Mouse (Mus musculus) liver, embryonic 12.5 days (tissue): ENCODE results near the gene Olfr45. TPM values are rescaled to one million over a fixed set of nuclear protein-coding genes. Genes with fewer than 3 reads are reported as not detected.
"Not testable (repeated sequence)": the region's sequence is repeated elsewhere in the genome, so short reads cannot be mapped to it uniquely, and the experiment has no call there.

Experiments
- ATAC-seq: fragments of 200-750 bp; cut with Nextera tagmentation; 2 replicates; pipeline ENCODE4 v1.8.0; 2017; ENCODE audit warnings: moderate number of reproducible peaks, mild to moderate bottlenecking, moderate library complexity
- H3K27ac ChIP-seq: fragments of 300-500 bp; sonication (generic); 2 replicates; pipeline ENCODE4 v1.5.1; 2016; ENCODE audit warnings: mild to moderate bottlenecking
- H3K27me3 ChIP-seq: fragments of 300-500 bp; sonication (generic); replicated peaks from 2 replicates; pipeline ENCODE4 v1.6.1; 2016; ENCODE audit warnings: mild to moderate bottlenecking, moderate library complexity
- H3K36me3 ChIP-seq: fragments of 300-500 bp; sonication (generic); 2 replicates; pipeline ENCODE4 v1.6.1; 2016; ENCODE audit warnings: mild to moderate bottlenecking, moderate library complexity
- H3K4me1 ChIP-seq: fragments of 300-500 bp; sonication (generic); 2 replicates; pipeline ENCODE4 v1.6.1; 2016
- H3K4me2 ChIP-seq: fragments of 300-500 bp; sonication (generic); 2 replicates; pipeline ENCODE4 v1.6.1; 2016; ENCODE audit warnings: mild to moderate bottlenecking, moderate library complexity
- H3K4me3 ChIP-seq: fragments of 300-500 bp; sonication (generic); 2 replicates; pipeline ENCODE4 v1.5.1; 2016; ENCODE audit warnings: mild to moderate bottlenecking, moderate library complexity
- H3K9ac ChIP-seq: fragments of 300-500 bp; sonication (generic); 2 replicates; pipeline ENCODE4 v1.6.1; 2016; ENCODE audit warnings: mild to moderate bottlenecking, moderate library complexity
- H3K9me3 ChIP-seq: fragments of 300-500 bp; sonication (generic); replicated peaks from 2 replicates; pipeline ENCODE4 v1.6.1; 2016; ENCODE audit warnings: mild to moderate bottlenecking, moderate library complexity
- WGBS: fragments of 180-500 bp; shearing (Covaris S2); methylation state at CpG from one replicate; pipeline ENCODE4 v1.1.7; 2016; ENCODE audit not compliant: insufficient replicate concordance; 5-methylcytosine and 5-hydroxymethylcytosine counted together
- polyA plus RNA-seq: library from polyadenylated mRNA; unstranded; fragments of >200 nt; fragmentation: Nextera tagmentation; extraction: Ambion mirVana; gene quantifications from 2 replicates; pipeline ENCODE4 v1.2.1, GENCODE M21; 2016

Gene Olfr45
- polyA plus RNA-seq, result not detected in 2 replicates

DNA sequence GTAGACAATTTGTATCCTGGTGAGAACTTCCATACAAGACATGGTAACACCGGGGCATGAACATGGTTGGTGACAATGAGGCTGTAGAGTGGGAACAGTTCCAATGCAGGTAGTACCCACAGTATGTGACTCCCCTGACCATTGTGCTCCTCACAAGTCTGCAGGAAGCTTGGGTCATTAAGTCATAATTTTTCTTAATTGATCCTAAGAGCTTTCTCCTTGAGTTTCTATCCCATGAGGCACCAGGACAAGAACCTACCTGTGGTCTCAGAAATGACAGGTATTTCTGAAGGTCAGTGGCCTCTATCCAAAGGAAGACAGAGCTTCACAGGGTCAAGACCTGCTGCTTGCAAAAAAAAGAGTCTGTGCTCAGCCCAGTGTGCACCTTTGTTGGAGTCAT, at the start of gene Olfr45:
TSS of gene Olfr45 (plus strand) at position 301 of the 400 bp plus-strand sequence.
- WGBS, result 64% methylated on average over 1 of the region's 1 CpGs

DNA sequence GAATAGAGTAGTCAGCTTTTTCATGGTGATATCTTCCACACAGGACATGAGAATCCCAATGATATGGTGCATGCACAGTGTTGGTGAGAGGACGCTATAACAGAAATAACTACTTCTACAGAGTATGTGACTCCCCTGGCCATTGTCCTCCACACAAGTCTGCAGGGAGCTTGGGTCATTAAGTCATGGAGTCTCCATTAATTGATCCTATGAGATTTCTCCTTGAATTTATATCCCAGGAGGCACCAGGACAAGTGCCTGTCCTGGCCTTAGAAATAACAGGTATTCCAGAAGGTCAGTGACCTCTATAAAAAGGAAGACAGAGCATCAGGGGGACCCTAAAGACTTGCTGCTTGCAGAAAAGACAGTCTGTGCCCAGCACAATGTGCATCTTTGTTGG, 35.6 kb upstream of the Olfr45 start, which contains the start of gene Olfr53:
TSS of gene Olfr53 (plus strand) at position 301 of the 400 bp plus-strand sequence.
- Histone ChIP-seq H3K9ac (no peak within 1 kb of the TSS), H3K36me3 (no peaks in the 10 kb centered on the region), H3K4me3 (no peak within 1 kb of the TSS), H3K27ac (no peak within 1 kb of the TSS), H3K4me1 (no peaks in the 10 kb centered on the region), H3K9me3 (no peaks in the 10 kb centered on the region), H3K4me2 (no peak within 1 kb of the TSS), H3K27me3 (no peaks in the 10 kb centered on the region)
- 66% methylated on average over 1 of the region's 1 CpGs for WGBS
- ATAC-seq, result no peak

More for the DNA sequence above, at the start of gene Olfr45:
- Histone ChIP-seq H3K9ac (no peak within 1 kb of the TSS), H3K4me1 (no peaks in the 10 kb centered on the region), H3K4me3 (no peak within 1 kb of the TSS), H3K36me3 (no peaks in the 10 kb centered on the region), H3K27ac (no peak within 1 kb of the TSS), H3K27me3 (no peaks in the 10 kb centered on the region), H3K9me3 (no peaks in the 10 kb centered on the region; the same call in 1 of the 2 replicates), H3K4me2 (no peak within 1 kb of the TSS)
- no peak for ATAC-seq

DNA sequence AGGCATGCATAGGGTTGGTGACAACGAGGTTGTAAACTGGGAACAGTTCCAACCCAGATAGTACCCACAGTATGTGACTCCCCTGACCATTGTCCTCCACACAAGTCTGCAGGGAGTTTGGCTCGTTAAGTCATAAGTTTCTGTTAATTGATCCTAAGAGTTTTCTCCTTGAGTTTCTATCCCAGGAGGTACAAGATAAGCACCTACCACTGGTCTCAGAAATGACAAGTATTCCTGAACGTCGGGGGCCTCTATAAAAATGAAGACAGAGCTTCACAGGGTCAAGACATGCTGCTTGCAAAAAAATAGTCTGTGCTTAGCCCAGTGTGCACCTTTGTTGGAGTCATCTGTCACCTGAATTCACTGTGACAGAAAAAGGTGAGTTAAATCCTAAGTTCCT, 22.1 kb upstream of the Olfr45 start, which contains the start of gene Olfr539:
TSS of gene Olfr539 (plus strand) at position 301 of the 400 bp plus-strand sequence.
- Histone ChIP-seq H3K9me3 (no peaks in the 10 kb centered on the region), H3K27me3 (no peaks in the 10 kb centered on the region), H3K36me3 (no peaks in the 10 kb centered on the region), H3K4me3 (no peak within 1 kb of the TSS), H3K9ac (no peak within 1 kb of the TSS), H3K27ac (no peak within 1 kb of the TSS), H3K4me2 (no peak within 1 kb of the TSS), H3K4me1 (no peaks in the 10 kb centered on the region)
- no peak for ATAC-seq
- 51% methylated on average over 4 of the region's 4 CpGs for WGBS

GRCm38 (mm10) chr7:140670693-140671092, 11.1 kb upstream of the Olfr45 start:
- H3K4me3 ChIP-seq, H3K9me3 ChIP-seq, H3K4me2 ChIP-seq, H3K27ac ChIP-seq, H3K4me1 ChIP-seq, H3K27me3 ChIP-seq, ATAC-seq, H3K9ac ChIP-seq, H3K36me3 ChIP-seq: not testable (repeated sequence)
- WGBS, result 60% methylated on average over 3 of the region's 3 CpGs

DNA sequence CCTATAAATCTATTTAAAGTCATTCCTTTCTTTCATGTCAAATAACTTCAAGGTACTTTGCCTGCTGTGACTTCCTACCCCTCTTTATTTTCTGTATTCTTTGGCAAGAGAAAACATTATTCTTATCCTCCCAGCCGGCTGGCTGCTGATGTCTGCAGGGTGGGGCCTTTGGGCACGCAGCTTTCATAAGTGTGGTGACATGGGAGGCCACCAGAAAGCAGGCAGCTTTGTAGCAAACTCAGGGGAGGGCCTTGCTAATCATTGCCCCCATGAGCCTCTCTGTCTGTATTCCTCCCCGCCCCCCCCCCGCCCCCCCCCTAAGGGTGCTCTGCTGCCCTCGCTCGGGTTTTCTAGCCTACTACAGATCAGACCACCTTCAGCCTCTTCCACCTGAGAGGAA, 5.9 kb upstream of the Olfr45 start:
- Histone ChIP-seq H3K4me3 (no peak overlapping the region), H3K4me2 (no peak overlapping the region)

GRCm38 (mm10) chr7:140679591-140679990, 2.2 kb upstream of the Olfr45 start:
- not testable (repeated sequence) for H3K4me1 ChIP-seq, ATAC-seq, H3K9me3 ChIP-seq, H3K4me2 ChIP-seq, H3K27ac ChIP-seq, H3K9ac ChIP-seq, H3K27me3 ChIP-seq, H3K4me3 ChIP-seq, H3K36me3 ChIP-seq
- WGBS, result 49% methylated on average over 4 of the region's 4 CpGs

More for the DNA sequence above, 5.9 kb upstream of the Olfr45 start:
- H3K36me3 ChIP-seq, result no peaks in the 10 kb centered on the region
- no peaks in the 10 kb centered on the region for H3K27me3 ChIP-seq
- H3K27ac ChIP-seq, result no peak overlapping the region
- H3K9me3 ChIP-seq, result no peaks in the 10 kb centered on the region; the same call in 1 of the 2 replicates
- no peaks in the 10 kb centered on the region for H3K4me1 ChIP-seq
- H3K9ac ChIP-seq, result no peak overlapping the region
- 6% methylated on average over 6 of the region's 6 CpGs for WGBS
- ATAC-seq, result no peak

DNA sequence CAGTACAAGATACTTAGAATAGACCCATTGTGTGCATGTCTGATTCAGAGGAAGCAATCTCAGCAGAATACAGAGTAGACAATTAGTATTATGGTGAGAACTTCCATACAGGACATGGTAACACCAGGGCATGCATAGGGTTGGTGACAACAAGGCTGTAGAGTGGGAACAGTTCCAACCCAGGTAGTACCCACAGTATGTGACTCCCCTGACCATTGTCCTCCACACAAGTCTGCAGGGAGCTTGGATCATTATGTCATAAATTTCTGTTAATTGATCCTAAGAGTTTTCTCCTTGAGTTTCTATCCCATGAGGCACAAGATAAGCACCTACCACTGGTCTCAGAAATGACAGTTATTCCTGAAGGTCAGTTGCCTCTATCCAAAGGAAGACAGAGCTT, 15.2 kb downstream of the Olfr45 start, which contains the start of gene Olfr541:
TSS of gene Olfr541 (plus strand) at position 301 of the 400 bp plus-strand sequence.
- Histone ChIP-seq H3K27me3 (no peaks in the 10 kb centered on the region), H3K9ac (no peak within 1 kb of the TSS), H3K4me1 (no peaks in the 10 kb centered on the region), H3K4me2 (no peak within 1 kb of the TSS), H3K4me3 (no peak within 1 kb of the TSS), H3K9me3 (no peaks in the 10 kb centered on the region), H3K36me3 (no peaks in the 10 kb centered on the region), H3K27ac (no peak within 1 kb of the TSS)
- no peak for ATAC-seq

DNA sequence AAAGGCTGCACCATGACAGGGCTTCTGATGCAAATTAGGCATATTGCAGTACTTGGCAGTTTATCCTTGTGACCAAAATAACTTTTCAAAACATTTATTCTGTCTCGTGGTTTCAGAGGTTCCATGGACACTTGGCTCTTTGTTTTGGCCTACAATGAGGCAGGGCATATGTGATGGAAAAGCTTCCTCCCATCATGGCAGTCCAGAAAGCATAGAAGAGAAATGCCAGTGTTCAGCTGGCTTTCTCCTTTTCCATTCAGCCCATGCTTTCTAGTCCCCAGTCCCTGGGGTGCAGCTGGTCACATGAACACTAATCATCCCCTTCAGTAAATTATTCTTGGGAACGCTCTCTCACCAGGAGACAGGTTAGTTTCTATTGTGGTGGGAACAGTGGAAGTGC, 24.6 kb downstream of the Olfr45 start:
- H3K4me3 ChIP-seq, result no peak overlapping the region
- WGBS, result 61% methylated on average over 2 of the region's 2 CpGs

GRCm38 (mm10) chr7:140707536-140708284, 26.0 kb downstream of the Olfr45 start:
- H3K36me3 ChIP-seq, result no peaks in the 10 kb centered on the region
- no peaks in the 10 kb centered on the region for H3K27me3 ChIP-seq
- no peak overlapping the region for H3K9ac ChIP-seq
- H3K4me1 ChIP-seq, result no peaks in the 10 kb centered on the region
- H3K27ac ChIP-seq, result no peak overlapping the region
- no peak for ATAC-seq
- no peaks in the 10 kb centered on the region for H3K9me3 ChIP-seq
- WGBS, result 58% methylated on average over 6 of the region's 6 CpGs
- H3K4me3 ChIP-seq, result no peak overlapping the region
- H3K4me2 ChIP-seq, result no peak overlapping the region

More for the DNA sequence above, 24.6 kb downstream of the Olfr45 start:
- no peak overlapping the region for H3K9ac ChIP-seq
- H3K36me3 ChIP-seq, result no peaks in the 10 kb centered on the region
- H3K27me3 ChIP-seq, result no peaks in the 10 kb centered on the region
- H3K27ac ChIP-seq, result no peak overlapping the region
- no peak overlapping the region for H3K4me2 ChIP-seq
- H3K4me1 ChIP-seq, result no peaks in the 10 kb centered on the region
- H3K9me3 ChIP-seq, result no peaks in the 10 kb centered on the region
- no peak for ATAC-seq

DNA sequence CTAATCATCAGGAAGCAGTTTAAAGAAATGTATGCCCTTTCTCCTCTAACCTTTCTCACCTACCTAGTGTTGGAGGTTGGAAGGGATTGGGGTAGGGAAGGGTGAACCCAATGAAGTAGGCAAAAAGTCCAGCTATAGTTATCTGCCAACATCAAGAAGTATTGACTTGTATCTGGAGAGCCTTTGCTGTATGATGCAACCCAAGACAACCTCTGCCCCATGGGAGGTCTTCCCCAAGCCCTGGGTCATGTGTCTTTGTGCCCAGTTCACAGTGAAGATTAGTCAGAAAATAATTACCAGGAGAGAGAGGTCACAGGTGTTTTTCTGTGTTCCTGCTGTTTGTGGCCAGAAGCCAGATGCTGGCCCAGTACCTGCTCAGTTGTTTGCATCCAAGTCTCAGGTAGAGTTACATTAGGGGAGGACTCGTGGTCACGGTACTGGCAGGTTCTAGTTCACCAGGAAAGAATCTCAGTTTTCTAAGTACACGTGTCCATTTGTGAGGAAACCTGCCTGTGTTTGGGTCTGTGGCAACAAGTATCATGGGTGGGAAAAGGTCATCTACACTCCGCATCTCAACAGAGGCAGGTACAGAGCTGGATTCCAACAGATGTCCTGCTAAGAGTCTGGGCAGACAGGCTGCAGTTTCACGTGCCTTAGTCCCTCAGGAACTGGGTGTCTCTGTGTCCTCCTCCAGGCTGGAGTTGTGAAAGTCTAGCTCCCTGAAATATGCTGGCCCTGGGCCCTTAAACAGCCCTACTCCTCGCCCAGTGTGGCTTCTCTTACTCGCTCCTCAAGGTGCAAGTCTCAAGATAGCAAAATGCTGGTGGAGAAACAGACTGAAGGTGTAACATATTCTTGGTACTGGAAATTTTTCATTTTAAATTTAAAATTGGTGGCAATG, 35.7 kb downstream of the Olfr45 start:
- H3K27ac ChIP-seq, result no peak overlapping the region
- no peak for ATAC-seq

DNA sequence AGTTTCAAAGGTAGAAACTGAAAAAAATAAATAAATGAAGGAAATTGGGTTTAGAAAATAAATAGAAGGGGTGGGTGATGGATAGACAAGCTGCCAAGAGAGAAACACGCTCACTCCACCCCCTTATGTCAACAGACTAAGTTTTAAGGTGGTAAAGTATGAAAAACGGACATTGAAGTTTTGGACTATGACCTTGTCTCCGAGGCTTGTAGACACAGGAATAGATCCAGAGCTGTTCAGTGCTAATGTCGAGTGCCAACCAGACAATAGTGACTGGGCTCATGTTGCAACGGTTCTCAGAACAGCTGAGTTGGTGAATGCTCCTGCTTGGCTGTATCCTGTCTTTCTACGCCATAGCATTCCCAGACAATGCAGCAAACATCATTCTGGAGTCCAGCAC, 39.3 kb downstream of the Olfr45 start:
- Histone ChIP-seq H3K9me3 (no peaks in the 10 kb centered on the region), H3K9ac (no peak overlapping the region), H3K4me2 (no peak overlapping the region), H3K4me3 (no peak overlapping the region), H3K27ac (no peak overlapping the region), H3K4me1 (no peaks in the 10 kb centered on the region), H3K27me3 (no peaks in the 10 kb centered on the region), H3K36me3 (no peaks in the 10 kb centered on the region)
- ATAC-seq, result no peak
- 44% methylated on average over 6 of the region's 6 CpGs for WGBS

More for the DNA sequence above, 35.7 kb downstream of the Olfr45 start:
- WGBS, result 54% methylated on average over 7 of the region's 7 CpGs
- Histone ChIP-seq H3K9ac (no peak overlapping the region), H3K36me3 (no peaks in the 10 kb centered on the region), H3K4me2 (no peak overlapping the region), H3K4me3 (no peak overlapping the region), H3K27me3 (no peaks in the 10 kb centered on the region), H3K9me3 (no peaks in the 10 kb centered on the region), H3K4me1 (no peaks in the 10 kb centered on the region)

- Histone ChIP-seq H3K36me3 (no peaks in the 10 kb centered on the region), H3K9me3 (no peaks in the 10 kb centered on the region), H3K27me3 (no peaks in the 10 kb centered on the region), H3K4me1 (no peaks in the 10 kb centered on the region), H3K4me3 (no peak overlapping the region), H3K27ac (no peak overlapping the region), H3K4me2 (no peak overlapping the region), H3K9ac (no peak overlapping the region)
- ATAC-seq, result no peak
Observed at GRCm38 (mm10) chr7:140725558-140725957, 43.8 kb downstream of the Olfr45 start.
